Comparison of ENCODE assay signal across 9 mouse cellular contexts in the genomic region with DNA sequence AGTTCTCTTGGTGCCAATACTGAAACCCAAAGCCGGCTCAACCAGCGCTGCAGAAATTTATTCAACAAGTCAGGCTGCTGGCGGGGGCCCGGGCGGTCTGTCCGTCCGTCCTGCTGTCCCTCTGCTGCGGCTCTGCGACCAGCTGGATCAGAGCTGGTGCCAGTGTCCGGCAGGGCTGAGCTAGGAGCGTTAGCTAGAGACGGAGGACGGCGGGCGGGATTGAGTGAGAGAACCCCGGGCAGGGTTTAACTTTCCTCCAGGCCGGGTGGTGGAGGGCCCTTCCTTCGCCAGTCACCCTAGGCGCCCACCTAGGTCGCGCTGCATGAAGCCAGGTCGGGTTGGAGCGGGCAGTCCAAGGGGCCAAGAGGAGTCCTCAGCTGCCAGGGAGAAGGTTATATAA. TPM values are rescaled to one million over a fixed set of nuclear protein-coding genes. Genes with fewer than 3 reads are reported as not detected.
DNase-seq lines count a peak whose midpoint lies in the region; ATAC-seq and TF ChIP-seq lines count a peak whose summit lies in the region.
"Had no signal": no experiment of that assay in that cellular context is flagged by ENCODE, and none has a peak within 500 bp of the region (broad histone marks: within the 10 kb centered on the region; RNA-seq: fewer than 3 reads in every experiment).

No protein-coding gene starts in this region.

- peaks cover 98% of the 10 kb centered on the region for H3K27me3 ChIP-seq in heart, embryonic 14.5 days (ENCODE audit: control insufficient read depth, insufficient read depth, low read length)
- peaks cover 94% of the 10 kb centered on the region for H3K27me3 ChIP-seq in embryonic facial prominence, embryonic 13.5 days
- H3K27me3 ChIP-seq in limb, embryonic 13.5 days = peaks cover 91% of the 10 kb centered on the region

- peak overlapping the region; percentile 83 for H3K4me2 ChIP-seq in heart, embryonic 14.5 days (ENCODE audit: low read length)
- peak overlapping the region; percentile 94 for H3K4me2 ChIP-seq in embryonic facial prominence, embryonic 13.5 days
- H3K4me2 ChIP-seq in limb, embryonic 13.5 days (replicated peaks) = peak overlapping the region; percentile 90

- in situ Hi-C loops in ES-E14 (cut with MboI; ENCODE audit: low sequenced_read_pairs in 2 of 2, unreplicated experiment in 2 of 2) = no loop called here

- H3K27ac ChIP-seq in heart, embryonic 14.5 days (replicated peaks in 1 of 2; ENCODE audit: control insufficient read depth in 1 of 2, insufficient read depth in 1 of 2, low read depth in 2 of 2, low read length in 2 of 2) = no peak overlapping the region
- H3K27ac ChIP-seq in ES-E14 (ENCODE audit: insufficient read depth, low read depth, low read length, poor library complexity, severe bottlenecking) = no peak overlapping the region
- no peak overlapping the region for H3K27ac ChIP-seq in embryonic facial prominence, embryonic 13.5 days
- no peak overlapping the region for H3K27ac ChIP-seq in limb, embryonic 13.5 days

- no peaks in the 10 kb centered on the region for H3K36me3 ChIP-seq in heart, embryonic 14.5 days (ENCODE audit: control insufficient read depth, insufficient read depth, low read length)
- no peaks in the 10 kb centered on the region for H3K36me3 ChIP-seq in ES-E14 (ENCODE audit: control insufficient read depth, insufficient read depth, low read length, poor library complexity, severe bottlenecking)
- no peaks in the 10 kb centered on the region for H3K36me3 ChIP-seq in embryonic facial prominence, embryonic 13.5 days
- H3K36me3 ChIP-seq in limb, embryonic 13.5 days = no peaks in the 10 kb centered on the region
- H3K36me3 ChIP-seq: G1E had no signal

- no peak for DNase-seq in heart, adult 9 months (ENCODE audit: low spot score in 2 of 2)
- DNase-seq in ES-E14 (ENCODE audit: low read depth, low spot score) = no peak
- no peak for DNase-seq in spleen, adult 12 weeks (ENCODE audit: low spot score)
- DNase-seq in c-Kit-positive CD71-positive TER-119-positive erythroid progenitor cells, embryonic 14.5 days (ENCODE audit: low spot score) = no peak
- no peak for DNase-seq in ovary, postnatal 10 days (ENCODE audit: low spot score)

- H3K9me3 ChIP-seq in heart, embryonic 14.5 days (ENCODE audit: control insufficient read depth, low read length) = no peaks in the 10 kb centered on the region
- H3K9me3 ChIP-seq in ES-E14 (ENCODE audit: control insufficient read depth, insufficient read depth, low read depth, low read length) = no peaks in the 10 kb centered on the region
- H3K9me3 ChIP-seq in embryonic facial prominence, embryonic 13.5 days = no peaks in the 10 kb centered on the region
- H3K9me3 ChIP-seq in limb, embryonic 13.5 days = no peaks in the 10 kb centered on the region
- H3K9me3 ChIP-seq: G1E had no signal

- H3K4me3 ChIP-seq in heart, embryonic 14.5 days (ENCODE audit: control insufficient read depth in 1 of 2, insufficient read depth in 1 of 2, low read depth in 1 of 2, low read length in 2 of 2) = peak overlapping the region in 1 of 2 experiments; percentile 43; a peak in 2 of 4 replicates
- H3K4me3 ChIP-seq in ES-E14 (ENCODE audit: insufficient read depth in 1 of 2, low read depth in 1 of 2, low read length in 2 of 2, poor library complexity in 1 of 2, severe bottlenecking in 1 of 2) = peak overlapping the region; percentile 60 to 62; a peak in 2 of 4 replicates
- peak overlapping the region; percentile 52 for H3K4me3 ChIP-seq in embryonic facial prominence, embryonic 13.5 days
- H3K4me3 ChIP-seq in limb, embryonic 13.5 days = peak overlapping the region; percentile 50

- no peak for ATAC-seq in heart, embryonic 14.5 days (ENCODE audit: insufficient number of reproducible peaks, insufficient read depth, low FRiP score, low read depth)
- ATAC-seq in embryonic facial prominence, embryonic 13.5 days (ENCODE audit: insufficient number of reproducible peaks, insufficient read depth, low FRiP score, low TSS enrichment, low read depth) = no peak
- ATAC-seq in limb, embryonic 13.5 days (ENCODE audit: low FRiP score, low read depth) = no peak

- peaks cover 2 to 9% of the 10 kb centered on the region in 2 experiments; a peak in 3 of 4 replicates for H3K4me1 ChIP-seq in heart, embryonic 14.5 days (ENCODE audit: control insufficient read depth in 2 of 2, insufficient read depth in 2 of 2, low read length in 2 of 2)
- peaks cover 0 to 5% of the 10 kb centered on the region in 2 experiments; a peak in 2 of 4 replicates for H3K4me1 ChIP-seq in ES-E14 (ENCODE audit: control insufficient read depth in 2 of 2, insufficient read depth in 2 of 2, low read length in 2 of 2, poor library complexity in 1 of 2)
- H3K4me1 ChIP-seq in embryonic facial prominence, embryonic 13.5 days = peaks cover 13% of the 10 kb centered on the region
- H3K4me1 ChIP-seq in limb, embryonic 13.5 days = peaks cover 11% of the 10 kb centered on the region

- WGBS in heart, embryonic 14.5 days = 3% methylated on average over 23 of the region's 23 CpGs
- WGBS in embryonic facial prominence, embryonic 13.5 days = 1% methylated on average over 23 of the region's 23 CpGs
- WGBS in limb, embryonic 13.5 days = under 1% methylated on average over 23 of the region's 23 CpGs

- no peak overlapping the region for H3K9ac ChIP-seq in heart, embryonic 14.5 days (ENCODE audit: low read length)
- no peak overlapping the region for H3K9ac ChIP-seq in ES-E14 (ENCODE audit: insufficient read depth, low read depth, low read length, poor library complexity, severe bottlenecking)
- peak overlapping the region; percentile 51; the same call in 1 of the 2 replicates for H3K9ac ChIP-seq in embryonic facial prominence, embryonic 13.5 days
- peak overlapping the region; percentile 39; the same call in 1 of the 2 replicates for H3K9ac ChIP-seq in limb, embryonic 13.5 days

TF ChIP-seq in ES-E14, 5 proteins besides CTCF, POLR2A, EP300 and RAD21:
- TF ChIP-seq CHD2 (IDR thresholded peaks at IDR 0.05; ENCODE audit: low read depth, low read length) = no peak
- no peak for TF ChIP-seq ZC3H11A (IDR thresholded peaks at IDR 0.05; ENCODE audit: borderline replicate concordance, low read depth, low read length)
- TF ChIP-seq ZNF384 (IDR thresholded peaks at IDR 0.05; ENCODE audit: low read depth, low read length) = no peak
- no peak for TF ChIP-seq MAFK (IDR thresholded peaks at IDR 0.05; ENCODE audit: insufficient read depth, low read depth, low read length)
- TF ChIP-seq HCFC1 (IDR thresholded peaks at IDR 0.05; ENCODE audit: borderline replicate concordance, insufficient read depth, low read length) = no peak

RNA-seq across cellular contexts. Expression of a gene that starts 1.0 kb away (rescaled TPM):
- not detected in 2 replicates for polyA plus RNA-seq in heart, embryonic 14.5 days (2014; fragmentation: Nextera tagmentation; extraction: Ambion mirVana)
- 0.69 and 1.7 TPM in 2 replicates for total RNA-seq in ES-E14 (2012; rRNA removed)
- polyA plus RNA-seq in embryonic facial prominence, embryonic 13.5 days (2015; fragmentation: Nextera tagmentation; extraction: Ambion mirVana) = not detected in 2 replicates
- 0.01 and 0.03 TPM in 2 replicates for polyA plus RNA-seq in limb, embryonic 13.5 days (2015; fragmentation: Nextera tagmentation; extraction: Ambion mirVana)
- polyA plus RNA-seq: G1E had no signal

RNA-seq across cellular contexts. Expression of a gene that starts 23.9 kb away (rescaled TPM):
- 41.5 and 45.9 TPM in 2 replicates for polyA plus RNA-seq in heart, embryonic 14.5 days (2014; fragmentation: Nextera tagmentation; extraction: Ambion mirVana)
- 39.1 and 59.4 TPM in 2 replicates for total RNA-seq in ES-E14 (2012; rRNA removed)
- 67.0 and 67.3 TPM in 2 replicates for polyA plus RNA-seq in embryonic facial prominence, embryonic 13.5 days (2015; fragmentation: Nextera tagmentation; extraction: Ambion mirVana)
- 58.9 and 59.3 TPM in 2 replicates for polyA plus RNA-seq in limb, embryonic 13.5 days (2015; fragmentation: Nextera tagmentation; extraction: Ambion mirVana)

RNA-seq across cellular contexts. Expression of a gene that starts 33.1 kb away (rescaled TPM):
- polyA plus RNA-seq in heart, embryonic 14.5 days (2014; fragmentation: Nextera tagmentation; extraction: Ambion mirVana) = 69.6 and 71.5 TPM in 2 replicates
- total RNA-seq in ES-E14 (2012; rRNA removed) = 208 and 250 TPM in 2 replicates
- 115 and 123 TPM in 2 replicates for polyA plus RNA-seq in embryonic facial prominence, embryonic 13.5 days (2015; fragmentation: Nextera tagmentation; extraction: Ambion mirVana)
- polyA plus RNA-seq in limb, embryonic 13.5 days (2015; fragmentation: Nextera tagmentation; extraction: Ambion mirVana) = 124 and 134 TPM in 2 replicates

RNA-seq across cellular contexts. Expression of a gene that starts 52.4 kb away (rescaled TPM):
- not detected in 2 replicates for polyA plus RNA-seq in heart, embryonic 14.5 days (2014; fragmentation: Nextera tagmentation; extraction: Ambion mirVana)
- not detected in 2 replicates for total RNA-seq in ES-E14 (2012; rRNA removed)
- not detected in 2 replicates for polyA plus RNA-seq in embryonic facial prominence, embryonic 13.5 days (2015; fragmentation: Nextera tagmentation; extraction: Ambion mirVana)
- polyA plus RNA-seq in limb, embryonic 13.5 days (2015; fragmentation: Nextera tagmentation; extraction: Ambion mirVana) = not detected in 2 replicates
- polyA plus RNA-seq: G1E had no signal

RNA-seq across cellular contexts. Expression of a gene that starts 54.2 kb away (rescaled TPM):
- polyA plus RNA-seq in heart, embryonic 14.5 days (2014; fragmentation: Nextera tagmentation; extraction: Ambion mirVana) = 27.6 and 28.1 TPM in 2 replicates
- 47.9 and 57.7 TPM in 2 replicates for total RNA-seq in ES-E14 (2012; rRNA removed)
- polyA plus RNA-seq in embryonic facial prominence, embryonic 13.5 days (2015; fragmentation: Nextera tagmentation; extraction: Ambion mirVana) = 31.5 and 34.4 TPM in 2 replicates
- polyA plus RNA-seq in limb, embryonic 13.5 days (2015; fragmentation: Nextera tagmentation; extraction: Ambion mirVana) = 32.7 and 35.0 TPM in 2 replicates

Comparison
In these comparisons a context has a peak if more than half of its experiments do, and no peak if none do; other contexts are left out.
1. H3K9ac ChIP-seq: peak in embryonic facial prominence, embryonic 13.5 days (single experiment) and limb, embryonic 13.5 days (single experiment); none in heart, embryonic 14.5 days (single experiment) and ES-E14 (single experiment).
2. Peak in every context shown above with its lines, with median percentiles within 50 percentile points of each other: H3K4me2 ChIP-seq.